Mouse (Mus musculus) CD4-positive, CD25-positive, alpha-beta regulatory T cell (primary cell): Measurements from ENCODE around the gene Olfr749. TPM values are rescaled to one million over a fixed set of nuclear protein-coding genes. Genes with fewer than 3 reads are reported as not detected.

ENCODE experiments used
- polyA plus RNA-seq: library from polyadenylated mRNA; unstranded; fragments of 100-300 nt; shearing (Covaris generic); gene quantifications from one replicate; pipeline ENCODE4 v1.2.1, GENCODE M21; 2017

Olfr749 gene
- polyA plus RNA-seq: 0.18 TPM

DNA sequence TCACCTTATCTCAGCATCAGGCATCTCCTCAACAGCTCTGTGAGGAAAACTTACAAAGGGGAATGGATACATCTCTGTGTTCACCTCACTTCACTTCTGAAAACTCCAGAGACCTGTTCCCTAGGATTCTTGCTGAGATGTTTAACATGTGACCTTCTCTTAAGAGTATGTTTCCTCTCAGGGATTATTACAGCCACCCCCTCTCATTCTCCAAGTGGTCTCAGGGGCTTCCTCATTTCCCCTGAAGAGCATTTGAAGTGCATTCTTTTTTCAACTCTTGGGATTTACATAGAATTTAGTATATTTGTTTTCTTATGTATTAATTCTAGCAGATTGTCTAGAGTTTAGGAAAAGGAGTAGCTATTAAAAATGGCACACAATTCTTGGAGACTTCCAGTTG, at the start of gene Olfr749:
Gene Olfr749 (minus strand): TSS at position 101 of the 400 bp plus-strand sequence.

DNA sequence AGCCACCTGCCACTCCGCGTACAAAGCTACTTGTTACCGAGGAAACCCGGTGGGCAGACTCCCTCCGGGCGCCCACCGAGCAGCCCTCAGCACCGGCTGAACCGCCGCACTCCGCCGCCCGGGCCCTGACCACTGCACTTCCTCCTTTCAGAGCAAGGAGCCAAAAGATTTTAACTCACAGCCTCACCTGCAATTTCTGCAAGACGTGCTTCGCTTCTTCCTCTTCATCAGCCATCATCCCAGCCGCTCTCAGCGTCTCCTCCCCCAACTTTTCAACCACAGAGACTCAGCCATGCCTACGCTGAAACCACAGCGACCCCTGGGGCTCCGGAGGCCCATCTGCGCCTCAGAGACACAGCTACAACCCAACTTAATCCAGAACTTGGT, 40.4 kb upstream of the Olfr749 start, which contains the start of gene Ttc5:
Gene Ttc5 (minus strand): TSS at position 269 of the 387 bp plus-strand sequence.

DNA sequence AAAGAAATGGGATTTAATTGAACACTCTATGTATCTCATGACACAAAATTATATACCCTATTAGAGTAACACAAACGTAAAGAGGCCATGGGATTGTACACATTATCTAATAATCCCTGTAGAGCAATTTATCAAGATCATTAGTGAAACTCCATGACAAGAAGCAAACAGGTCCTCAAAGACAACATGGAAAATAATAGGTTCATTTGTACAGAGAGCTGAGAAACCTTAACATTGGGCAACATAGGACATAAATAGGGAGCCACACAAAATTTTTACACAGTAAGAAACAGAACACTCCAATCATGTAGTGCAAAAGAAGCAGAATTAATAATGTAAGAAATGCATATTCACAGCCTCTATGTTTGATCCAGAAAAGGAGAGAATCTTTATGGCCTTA, 37.8 kb downstream of the Olfr749 start, which contains the start of gene Olfr748:
Gene Olfr748 (plus strand): TSS at position 301 of the 400 bp plus-strand sequence.

DNA sequence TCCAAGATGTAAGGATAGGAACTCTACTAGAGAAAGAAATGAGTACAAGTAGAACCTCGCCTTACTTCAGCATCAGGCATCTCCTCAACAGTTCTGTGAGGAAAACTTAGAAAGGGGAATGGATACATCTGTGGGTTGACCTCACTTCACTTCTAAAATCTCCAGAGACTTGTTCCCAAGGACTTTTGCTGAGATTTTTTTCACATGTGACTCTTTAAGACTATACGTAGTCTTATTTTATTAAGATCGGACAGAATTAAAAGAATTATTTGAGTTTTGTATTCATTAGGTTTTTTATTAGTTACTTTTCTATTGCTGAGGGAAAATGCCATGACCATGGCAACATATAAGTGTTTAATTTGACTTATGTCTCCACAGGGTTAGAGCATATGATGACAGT, 51.8 kb downstream of the Olfr749 start, which contains the start of gene Olfr747:
Gene Olfr747 (minus strand): TSS at position 101 of the 400 bp plus-strand sequence.

Other genes with a start within 250 kb of the Olfr749 start
- gene Olfr742, start 241.5 kb downstream of the Olfr749 start, polyA plus RNA-seq: not detected
- not detected for gene Olfr743, start 223.3 kb downstream of the Olfr749 start, polyA plus RNA-seq
- gene Olfr744, start 130.2 kb downstream of the Olfr749 start, polyA plus RNA-seq: not detected
- not detected for gene Olfr745, start 105.7 kb downstream of the Olfr749 start, polyA plus RNA-seq
- not detected for gene Olfr746, start 98.0 kb downstream of the Olfr749 start, polyA plus RNA-seq
- not detected for gene Olfr747, start 51.9 kb downstream of the Olfr749 start, polyA plus RNA-seq
- 0.08 TPM for gene Olfr748, start 37.7 kb downstream of the Olfr749 start, polyA plus RNA-seq
- gene Ttc5, start 40.4 kb upstream of the Olfr749 start, polyA plus RNA-seq: 119 TPM
- not detected for gene Ccnb1ip1, start 62.6 kb upstream of the Olfr749 start, polyA plus RNA-seq
- 78.8 TPM for gene Parp2, start 62.7 kb upstream of the Olfr749 start, polyA plus RNA-seq
- gene Tep1, start 125.5 kb upstream of the Olfr749 start, polyA plus RNA-seq: 20.9 TPM
- 0.12 TPM for gene Klhl33, start 152.4 kb upstream of the Olfr749 start, polyA plus RNA-seq
- 106 TPM for gene Osgep, start 179.8 kb upstream of the Olfr749 start, polyA plus RNA-seq
- gene Apex1, start 179.9 kb upstream of the Olfr749 start, polyA plus RNA-seq: 67.8 TPM
- gene Pip4p1, start 185.8 kb upstream of the Olfr749 start, polyA plus RNA-seq: 76.7 TPM
- 45.5 TPM for gene Pnp, start 186.0 kb upstream of the Olfr749 start, polyA plus RNA-seq
- not detected for gene Gm49342, start 199.4 kb upstream of the Olfr749 start, polyA plus RNA-seq
- gene Pnp2, start 210.9 kb upstream of the Olfr749 start, polyA plus RNA-seq: 0.36 TPM